Mouse (Mus musculus): Measurements from ENCODE around the gene Tmem19. TPM values are rescaled to one million over a fixed set of nuclear protein-coding genes. Genes with fewer than 3 reads are reported as not detected.

The Tmem19 gene
- polyA plus RNA-seq, 1 experiment from 2014 or later, result 16.7 TPM

DNA sequence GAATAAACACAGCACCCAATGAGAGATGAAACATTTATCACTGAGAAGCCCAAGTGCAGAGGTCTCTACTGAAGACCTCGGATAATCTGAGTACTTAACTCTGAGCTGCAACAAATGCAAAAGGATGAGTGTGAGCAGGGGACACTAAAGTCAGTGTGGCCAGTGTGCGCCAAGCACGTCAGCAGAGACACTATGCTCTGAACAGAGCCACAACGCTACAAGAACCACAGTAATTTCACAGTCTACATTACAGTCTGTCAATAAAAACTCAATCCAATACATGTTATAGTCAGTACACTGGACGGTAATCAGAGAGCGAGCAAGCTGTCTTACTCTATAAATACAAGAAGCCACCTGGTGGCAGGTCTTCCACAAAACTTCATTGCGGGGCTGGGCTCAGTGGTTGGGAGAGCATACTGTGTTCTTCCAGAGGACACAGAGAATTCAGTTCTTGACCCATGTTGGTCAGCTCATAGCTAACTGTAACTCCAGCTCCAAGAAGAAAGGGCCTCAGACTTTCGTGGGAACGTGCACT, 65.8 kb downstream of the Tmem19 start:
- H3K36me3 ChIP-seq, result peaks cover 81% of the 10 kb centered on the region
- H3K27ac ChIP-seq, result no peak overlapping the region
- ATAC-seq, result peak; percentile 33; the same call in 1 of the 2 replicates
- H3K9ac ChIP-seq, result no peak overlapping the region
- H3K4me3 ChIP-seq, result no peak overlapping the region
- no peaks in the 10 kb centered on the region for H3K9me3 ChIP-seq (replicated peaks)
- no peaks in the 10 kb centered on the region for H3K27me3 ChIP-seq (replicated peaks)
- H3K4me1 ChIP-seq, result no peaks in the 10 kb centered on the region
- WGBS (ENCODE audit: insufficient replicate concordance), result 72% methylated on average over 9 of the region's 9 CpGs
- H3K4me2 ChIP-seq, result no peak overlapping the region

- no peaks in the 10 kb centered on the region for H3K9me3 ChIP-seq (replicated peaks)
- no peak for ATAC-seq
- no peaks in the 10 kb centered on the region for H3K27me3 ChIP-seq (replicated peaks)
- H3K9ac ChIP-seq, result no peak overlapping the region
- H3K4me1 ChIP-seq, result no peaks in the 10 kb centered on the region
- 80% methylated on average over 3 of the region's 3 CpGs for WGBS (ENCODE audit: insufficient replicate concordance)
- no peak overlapping the region for H3K4me3 ChIP-seq
- no peak overlapping the region for H3K4me2 ChIP-seq
- peaks cover 79% of the 10 kb centered on the region for H3K36me3 ChIP-seq
- H3K27ac ChIP-seq, result no peak overlapping the region
These were observed 67.1 kb downstream of the Tmem19 start for GRCm38 (mm10) chr10:115295162-115295561.

DNA sequence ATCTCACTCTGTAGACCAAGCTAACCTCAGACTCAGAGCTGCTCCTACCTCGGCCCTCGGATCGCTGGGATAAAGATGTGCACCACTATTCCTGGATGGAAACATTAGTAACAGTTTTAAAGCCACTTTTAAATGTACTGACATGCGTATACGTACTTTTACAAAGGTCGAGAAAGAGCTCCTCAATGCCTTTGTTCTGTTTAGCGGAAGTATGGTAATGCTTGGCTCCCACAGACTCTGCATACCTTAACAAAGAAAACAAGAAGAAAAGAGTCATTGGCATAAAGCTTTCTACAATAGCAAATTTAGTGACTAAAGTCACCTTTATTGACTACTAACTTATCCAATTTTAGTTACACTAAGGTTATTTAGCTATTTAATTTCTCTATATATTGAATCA, 67.6 kb downstream of the Tmem19 start:
- no peak for ATAC-seq
- 90% methylated on average over 7 of the region's 7 CpGs for WGBS (ENCODE audit: insufficient replicate concordance)
- Histone ChIP-seq H3K36me3 (peaks cover 79% of the 10 kb centered on the region), H3K4me1 (no peaks in the 10 kb centered on the region), H3K27me3 (replicated peaks) (no peaks in the 10 kb centered on the region), H3K9ac (no peak overlapping the region), H3K4me2 (no peak overlapping the region), H3K9me3 (replicated peaks) (no peaks in the 10 kb centered on the region), H3K27ac (no peak overlapping the region), H3K4me3 (no peak overlapping the region)

DNA sequence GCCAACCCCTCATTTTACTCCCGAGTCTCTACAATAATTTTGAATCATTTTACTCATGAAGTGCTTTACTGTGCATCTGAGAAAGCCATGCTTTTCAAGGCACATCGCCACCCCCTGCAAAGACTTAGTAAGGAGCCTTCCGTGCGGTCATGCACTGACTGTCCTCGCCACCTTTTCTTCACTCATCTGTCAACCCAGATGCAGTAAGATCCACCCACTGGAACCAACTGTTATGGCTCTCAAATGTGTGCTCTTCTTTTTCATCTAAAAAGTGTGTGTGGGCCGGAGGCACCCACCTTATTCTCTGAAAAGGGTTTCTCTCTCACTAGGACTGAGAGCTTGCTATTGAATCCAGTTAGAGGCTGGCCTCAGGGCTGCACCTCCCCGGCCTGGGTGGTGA, 68.4 kb downstream of the Tmem19 start:
- 86% methylated on average over 7 of the region's 7 CpGs for WGBS (ENCODE audit: insufficient replicate concordance)

DNA sequence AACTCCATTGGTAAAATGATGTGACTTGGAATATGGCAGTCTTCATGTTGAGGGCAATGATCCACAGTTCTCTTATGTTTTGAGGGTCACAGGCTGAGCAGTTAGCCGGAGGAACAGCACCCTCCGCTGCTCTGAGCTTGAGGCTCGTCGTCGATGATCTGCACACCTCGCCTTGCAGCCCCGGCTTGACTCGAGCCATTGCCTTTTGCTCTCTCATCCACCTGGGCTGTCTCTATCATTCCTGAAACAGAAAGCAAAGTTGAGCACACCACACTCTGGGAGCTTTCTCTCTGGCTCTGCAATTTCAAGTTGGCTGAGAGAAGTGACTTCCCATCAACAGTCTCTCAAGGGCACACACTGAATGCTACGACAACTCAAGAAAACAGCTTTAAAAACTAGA, 71.6 kb downstream of the Tmem19 start:
- Histone ChIP-seq H3K4me1 (no peaks in the 10 kb centered on the region), H3K4me3 (no peak overlapping the region), H3K9me3 (replicated peaks) (no peaks in the 10 kb centered on the region), H3K4me2 (no peak overlapping the region), H3K36me3 (peaks cover 80% of the 10 kb centered on the region), H3K9ac (no peak overlapping the region), H3K27me3 (replicated peaks) (no peaks in the 10 kb centered on the region), H3K27ac (no peak overlapping the region)
- no peak for ATAC-seq
- 89% methylated on average over 9 of the region's 9 CpGs for WGBS (ENCODE audit: insufficient replicate concordance)

More for the DNA sequence above, 68.4 kb downstream of the Tmem19 start:
- H3K36me3 ChIP-seq, result peaks cover 77% of the 10 kb centered on the region
- H3K27me3 ChIP-seq (replicated peaks), result no peaks in the 10 kb centered on the region
- no peak for ATAC-seq
- no peak overlapping the region for H3K4me3 ChIP-seq
- no peaks in the 10 kb centered on the region for H3K9me3 ChIP-seq (replicated peaks)
- H3K9ac ChIP-seq, result no peak overlapping the region
- no peak overlapping the region for H3K27ac ChIP-seq
- no peak overlapping the region for H3K4me2 ChIP-seq
- H3K4me1 ChIP-seq, result no peaks in the 10 kb centered on the region

Other genes with a start within 250 kb of the Tmem19 start
- not detected in 2 replicates for gene Tph2, start 177.5 kb downstream of the Tmem19 start, polyA plus RNA-seq (2016; fragmentation: Nextera tagmentation; extraction: Ambion mirVana)
- 45.0 and 46.8 TPM in 2 replicates for gene Tbc1d15, start 111.0 kb downstream of the Tmem19 start, polyA plus RNA-seq (2016; fragmentation: Nextera tagmentation; extraction: Ambion mirVana)
- gene Rab21, start 46.9 kb downstream of the Tmem19 start, polyA plus RNA-seq (2016; fragmentation: Nextera tagmentation; extraction: Ambion mirVana), result 4.8 and 6.1 TPM in 2 replicates
- gene Thap2, start 21.9 kb upstream of the Tmem19 start, polyA plus RNA-seq (2016; fragmentation: Nextera tagmentation; extraction: Ambion mirVana), result 10.1 and 10.5 TPM in 2 replicates
- gene Zfc3h1, start 22.5 kb upstream of the Tmem19 start, polyA plus RNA-seq (2016; fragmentation: Nextera tagmentation; extraction: Ambion mirVana), result 15.5 and 15.9 TPM in 2 replicates
- not detected in 2 replicates for gene A930009A15Rik, start 207.5 kb upstream of the Tmem19 start, polyA plus RNA-seq (2016; fragmentation: Nextera tagmentation; extraction: Ambion mirVana)
- gene Lgr5, start 225.3 kb upstream of the Tmem19 start, polyA plus RNA-seq (2016; fragmentation: Nextera tagmentation; extraction: Ambion mirVana), result 2.7 and 3.9 TPM in 2 replicates

Data from liver, embryonic 12.5 days (tissue).